Mouse (Mus musculus): ENCODE results near the gene Tmem86a.

Tmem86a gene

GRCm38 (mm10) chr7:47030517-47031193, 19.7 kb upstream of the Tmem86a start:
- DNase-seq: no peak

DNA sequence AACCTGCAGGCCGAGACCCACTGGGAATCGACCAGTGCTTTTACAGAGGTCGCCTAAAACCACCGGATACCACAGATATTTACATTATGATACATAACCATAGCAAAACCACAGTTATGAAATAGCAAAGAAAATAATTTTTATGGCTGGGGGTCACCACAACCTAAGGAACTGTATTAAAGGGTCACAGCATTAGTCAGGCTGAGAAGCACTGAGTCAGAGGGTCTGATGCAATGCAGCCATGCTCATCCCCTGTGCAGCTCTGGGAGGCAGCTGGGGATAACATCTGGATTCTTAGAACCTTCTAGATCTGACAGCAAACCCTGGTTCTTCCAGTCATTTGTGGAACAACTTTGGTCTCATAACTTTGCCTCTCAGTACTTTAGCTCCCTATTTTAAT, 19.0 kb upstream of the Tmem86a start:
- no peak for DNase-seq

- DNase-seq: no peak
These were observed 15.5 kb upstream of the Tmem86a start for GRCm38 (mm10) chr7:47034785-47035384.

GRCm38 (mm10) chr7:47035426-47035825, 15.0 kb upstream of the Tmem86a start:
- no peak for DNase-seq

GRCm38 (mm10) chr7:47041706-47042105, 8.7 kb upstream of the Tmem86a start:
- DNase-seq: no peak

GRCm38 (mm10) chr7:47042121-47042520, 8.3 kb upstream of the Tmem86a start:
- DNase-seq: no peak

GRCm38 (mm10) chr7:47042823-47043490, 7.4 kb upstream of the Tmem86a start:
- peak; percentile 69 for DNase-seq

DNA sequence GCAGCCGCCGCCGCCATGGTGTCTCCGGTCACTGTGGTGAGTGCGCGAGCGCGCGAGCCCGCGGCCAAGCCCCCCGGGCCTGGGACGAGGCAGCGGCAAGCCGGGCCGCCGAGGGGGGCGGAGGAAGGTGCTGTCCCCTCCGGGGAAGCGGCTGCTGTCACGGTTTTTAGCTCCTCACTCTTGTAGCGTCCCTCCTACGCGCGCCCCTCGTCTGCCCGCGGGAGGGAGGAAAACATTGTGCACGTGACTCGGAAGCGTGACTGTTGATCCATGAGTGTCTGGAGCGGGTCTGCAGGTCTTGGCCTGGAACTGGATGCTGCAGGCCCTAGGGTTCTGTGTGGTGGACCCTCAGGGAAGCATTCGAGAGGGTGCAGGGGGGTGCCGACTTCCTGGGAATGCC, 365 bp downstream of the Tmem86a start:
- no peak for DNase-seq

DNA sequence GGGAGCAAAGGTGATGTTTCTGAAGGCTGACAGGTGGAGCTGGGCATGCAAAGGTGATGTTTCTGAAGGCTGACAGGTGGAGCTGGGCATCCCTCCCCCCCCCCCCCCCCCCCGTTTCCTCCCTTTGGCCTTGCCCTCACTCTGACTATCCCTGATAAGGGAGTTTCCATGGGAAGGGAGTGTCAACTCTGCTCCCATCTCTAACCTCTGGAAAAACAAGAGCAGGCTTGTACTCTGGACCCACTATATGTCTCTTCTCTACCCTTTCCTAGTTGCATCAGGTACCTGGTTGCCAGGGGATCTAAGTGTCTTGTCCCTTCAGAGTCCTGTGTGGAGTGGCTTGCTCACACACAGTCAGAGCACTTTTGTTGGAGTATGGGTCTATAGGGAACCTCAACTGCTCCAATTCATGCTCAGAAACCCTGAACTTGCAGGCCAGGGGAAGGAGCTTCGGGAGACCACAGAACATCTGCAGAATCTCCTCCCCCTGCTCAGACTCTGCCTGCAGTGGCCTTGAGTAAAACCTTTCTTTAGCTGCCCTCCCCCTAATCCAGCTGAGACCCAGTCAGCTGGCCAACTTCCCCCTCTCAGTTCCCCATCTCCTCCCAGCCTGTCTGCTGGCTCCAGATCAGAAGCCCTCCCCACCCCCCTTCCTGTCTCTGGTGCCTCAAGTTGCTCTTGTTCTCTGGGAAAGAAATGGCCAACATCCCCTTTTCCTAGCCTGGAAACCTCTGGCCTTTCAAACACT, 1.2 kb downstream of the Tmem86a start:
- peak; percentile 82 for DNase-seq

GRCm38 (mm10) chr7:47052276-47052675, 1.9 kb downstream of the Tmem86a start:
- DNase-seq: peak; percentile 64

DNA sequence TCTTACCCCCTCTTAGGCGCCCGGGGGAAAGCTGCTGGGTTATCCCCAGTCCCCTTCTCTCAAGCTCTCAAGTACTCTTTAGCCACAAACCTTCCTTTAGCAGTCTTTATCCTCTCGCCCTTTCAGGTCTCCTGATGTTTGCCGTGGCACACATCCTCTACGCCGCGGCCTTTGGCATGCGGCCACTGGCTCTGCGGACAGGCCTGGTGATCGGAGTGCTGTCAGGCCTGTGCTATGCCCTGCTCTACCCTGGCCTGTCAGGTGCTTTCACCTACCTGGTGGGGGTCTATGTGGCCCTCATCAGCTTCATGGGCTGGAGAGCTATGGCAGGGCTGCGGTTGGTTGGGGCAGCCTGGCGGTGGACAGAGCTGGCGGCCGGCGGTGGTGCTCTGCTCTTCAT, 2.9 kb downstream of the Tmem86a start:
- no peak for DNase-seq

GRCm38 (mm10) chr7:47054666-47055065, 4.3 kb downstream of the Tmem86a start:
- peak; percentile 79 for DNase-seq

GRCm38 (mm10) chr7:47055744-47056143, 5.3 kb downstream of the Tmem86a start:
- DNase-seq: no peak

- DNase-seq: no peak
These were observed 5.9 kb downstream of the Tmem86a start for GRCm38 (mm10) chr7:47056273-47056672.

GRCm38 (mm10) chr7:47059339-47059738, 8.9 kb downstream of the Tmem86a start:
- DNase-seq: no peak

DNA sequence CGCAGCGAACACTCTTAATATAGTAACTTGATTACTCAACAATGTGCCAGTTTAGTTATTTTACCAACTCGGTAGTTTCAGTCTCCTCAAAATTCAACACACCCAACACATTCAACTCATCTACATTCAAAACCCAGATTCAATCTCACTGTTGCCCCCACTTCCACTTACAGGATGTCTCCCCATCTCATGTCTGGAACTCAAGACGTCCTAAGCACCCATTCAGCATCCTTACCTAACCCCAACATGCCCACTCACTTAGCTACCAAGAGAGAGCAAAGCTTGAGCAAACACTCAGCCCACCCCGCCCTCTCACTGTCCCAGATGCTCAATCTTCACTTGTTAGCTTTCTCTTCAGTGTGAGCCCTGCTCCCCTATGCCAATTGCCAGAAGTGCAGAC, 11.2 kb downstream of the Tmem86a start:
- no peak for DNase-seq

GRCm38 (mm10) chr7:47066942-47067341, 16.5 kb downstream of the Tmem86a start:
- DNase-seq: no peak

GRCm38 (mm10) chr7:47067879-47068278, 17.5 kb downstream of the Tmem86a start:
- peak; percentile 33 for DNase-seq

- no peak for DNase-seq
These were observed 22.1 kb downstream of the Tmem86a start for GRCm38 (mm10) chr7:47072551-47072950.

GRCm38 (mm10) chr7:47073536-47074521, 23.4 kb downstream of the Tmem86a start:
- peak; percentile 77 for DNase-seq

- no peak for DNase-seq
These were observed 25.8 kb downstream of the Tmem86a start for GRCm38 (mm10) chr7:47076193-47076592.

DNA sequence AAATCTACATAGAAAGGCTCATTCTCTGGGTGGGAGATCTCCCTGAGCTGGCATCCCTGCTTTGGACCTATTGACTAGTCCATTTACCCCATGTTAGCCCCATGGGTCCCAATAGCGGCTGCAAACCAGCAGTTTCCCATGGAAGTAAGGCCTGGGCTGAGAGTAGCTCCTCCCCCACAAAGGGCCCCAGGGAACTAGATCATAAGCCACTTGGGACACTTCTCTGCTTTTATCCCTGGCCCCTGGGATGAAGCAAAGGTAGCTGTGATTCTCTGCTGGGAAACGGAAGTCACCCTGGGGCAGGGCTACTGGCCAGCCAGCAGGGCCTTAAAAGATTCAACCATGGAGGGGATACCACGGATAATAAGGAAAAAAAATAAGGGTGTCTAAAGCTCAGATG, 26.3 kb downstream of the Tmem86a start:
- no peak for DNase-seq
